Mouse (Mus musculus): ENCODE data around the gene Anapc1. TPM values are rescaled to one million over a fixed set of nuclear protein-coding genes. Genes with fewer than 3 reads are reported as not detected.
A peak's percentile ranks its signal among the peaks of the same experiment; 100 is the strongest.

Gene Anapc1
- polyA plus RNA-seq, 1 experiment from 2014 or later: 86.0 TPM

GRCm38 (mm10) chr2:128704474-128704873 lies 17.3 kb upstream of the Anapc1 start:
- ATAC-seq (ENCODE audit: insufficient number of reproducible peaks, insufficient read depth, low FRiP score, low read depth): no peak
- Histone ChIP-seq H3K4me3 (ENCODE audit: low read depth, low read length) (no peak overlapping the region), H3K9me3 (ENCODE audit: control insufficient read depth, low read depth, low read length) (no peaks in the 10 kb centered on the region), H3K9ac (replicated peaks; ENCODE audit: low read depth, low read length) (no peak overlapping the region), H3K4me1 (ENCODE audit: control insufficient read depth, insufficient read depth, low read length) (no peaks in the 10 kb centered on the region), H3K27me3 (ENCODE audit: control insufficient read depth, insufficient read depth, low read length) (no peaks in the 10 kb centered on the region), H3K4me2 (replicated peaks; ENCODE audit: low read depth, low read length) (no peak overlapping the region), H3K27ac (ENCODE audit: low read length) (no peak overlapping the region), H3K36me3 (ENCODE audit: control insufficient read depth, insufficient read depth, low read length) (no peaks in the 10 kb centered on the region)
- 79% methylated on average over 3 of the region's 3 CpGs for WGBS

GRCm38 (mm10) chr2:128699201-128699885 lies 12.2 kb upstream of the Anapc1 start:
- Histone ChIP-seq H3K9me3 (ENCODE audit: control insufficient read depth, low read depth, low read length) (no peaks in the 10 kb centered on the region), H3K4me1 (ENCODE audit: control insufficient read depth, insufficient read depth, low read length) (no peaks in the 10 kb centered on the region), H3K4me2 (replicated peaks; ENCODE audit: low read depth, low read length) (peak overlapping the region; percentile 61), H3K27me3 (ENCODE audit: control insufficient read depth, insufficient read depth, low read length) (no peaks in the 10 kb centered on the region), H3K27ac (ENCODE audit: low read length) (peak overlapping the region; percentile 90), H3K36me3 (ENCODE audit: control insufficient read depth, insufficient read depth, low read length) (no peaks in the 10 kb centered on the region), H3K4me3 (ENCODE audit: low read depth, low read length) (peak overlapping the region; percentile 73), H3K9ac (replicated peaks; ENCODE audit: low read depth, low read length) (peak overlapping the region; percentile 48)
- WGBS: under 1% methylated on average over 24 of the region's 24 CpGs
- ATAC-seq (ENCODE audit: insufficient number of reproducible peaks, insufficient read depth, low FRiP score, low read depth): peak; percentile 35

- Histone ChIP-seq H3K9me3 (ENCODE audit: control insufficient read depth, low read depth, low read length) (no peaks in the 10 kb centered on the region), H3K36me3 (ENCODE audit: control insufficient read depth, insufficient read depth, low read length) (no peaks in the 10 kb centered on the region), H3K27me3 (ENCODE audit: control insufficient read depth, insufficient read depth, low read length) (no peaks in the 10 kb centered on the region), H3K9ac (replicated peaks; ENCODE audit: low read depth, low read length) (peak within 1 kb of the TSS; percentile 48), H3K27ac (ENCODE audit: low read length) (peak within 1 kb of the TSS; percentile 90), H3K4me1 (ENCODE audit: control insufficient read depth, insufficient read depth, low read length) (no peaks in the 10 kb centered on the region), H3K4me2 (replicated peaks; ENCODE audit: low read depth, low read length) (peak within 1 kb of the TSS; percentile 61), H3K4me3 (ENCODE audit: low read depth, low read length) (peak within 1 kb of the TSS; percentile 73)
- peak; percentile 91 for ATAC-seq (ENCODE audit: insufficient number of reproducible peaks, insufficient read depth, low FRiP score, low read depth)
- under 1% methylated on average over 30 of the region's 30 CpGs for WGBS
These were observed 11.5 kb upstream of the Anapc1 start, which contains the start of gene Mertk for GRCm38 (mm10) chr2:128698693-128699181. Gene Mertk (plus strand): TSS chr2:128698956.

- ATAC-seq (ENCODE audit: insufficient number of reproducible peaks, insufficient read depth, low FRiP score, low read depth): peak; percentile 90
- no peaks in the 10 kb centered on the region for H3K4me1 ChIP-seq (ENCODE audit: control insufficient read depth, insufficient read depth, low read length)
- peak overlapping the region; percentile 61 for H3K4me2 ChIP-seq (replicated peaks; ENCODE audit: low read depth, low read length)
- no peaks in the 10 kb centered on the region for H3K36me3 ChIP-seq (ENCODE audit: control insufficient read depth, insufficient read depth, low read length)
- WGBS: under 1% methylated on average over 14 of the region's 14 CpGs
- H3K9me3 ChIP-seq (ENCODE audit: control insufficient read depth, low read depth, low read length): no peaks in the 10 kb centered on the region
- peak overlapping the region; percentile 34; the same call in 1 of the 2 replicates for H3K9ac ChIP-seq (replicated peaks; ENCODE audit: low read depth, low read length)
- H3K4me3 ChIP-seq (ENCODE audit: low read depth, low read length): peak overlapping the region; percentile 73
- H3K27ac ChIP-seq (ENCODE audit: low read length): peak overlapping the region; percentile 90
- H3K27me3 ChIP-seq (ENCODE audit: control insufficient read depth, insufficient read depth, low read length): no peaks in the 10 kb centered on the region
These were observed 11.0 kb upstream of the Anapc1 start for GRCm38 (mm10) chr2:128698140-128698692.

GRCm38 (mm10) chr2:128697566-128697965 lies 10.4 kb upstream of the Anapc1 start:
- Histone ChIP-seq H3K9ac (replicated peaks; ENCODE audit: low read depth, low read length) (peak overlapping the region; percentile 15; the same call in 1 of the 2 replicates), H3K9me3 (ENCODE audit: control insufficient read depth, low read depth, low read length) (no peaks in the 10 kb centered on the region), H3K36me3 (ENCODE audit: control insufficient read depth, insufficient read depth, low read length) (no peaks in the 10 kb centered on the region), H3K4me3 (ENCODE audit: low read depth, low read length) (peak overlapping the region; percentile 73; the same call in 1 of the 2 replicates), H3K4me2 (replicated peaks; ENCODE audit: low read depth, low read length) (peak overlapping the region; percentile 61), H3K4me1 (ENCODE audit: control insufficient read depth, insufficient read depth, low read length) (no peaks in the 10 kb centered on the region), H3K27me3 (ENCODE audit: control insufficient read depth, insufficient read depth, low read length) (no peaks in the 10 kb centered on the region), H3K27ac (ENCODE audit: low read length) (peak overlapping the region; percentile 90; the same call in 1 of the 2 replicates)
- 48% methylated on average over 5 of the region's 5 CpGs for WGBS
- no peak for ATAC-seq (ENCODE audit: insufficient number of reproducible peaks, insufficient read depth, low FRiP score, low read depth)

GRCm38 (mm10) chr2:128697047-128697446 lies 9.9 kb upstream of the Anapc1 start:
- Histone ChIP-seq H3K4me1 (ENCODE audit: control insufficient read depth, insufficient read depth, low read length) (no peaks in the 10 kb centered on the region), H3K9me3 (ENCODE audit: control insufficient read depth, low read depth, low read length) (no peaks in the 10 kb centered on the region), H3K9ac (replicated peaks; ENCODE audit: low read depth, low read length) (no peak overlapping the region), H3K36me3 (ENCODE audit: control insufficient read depth, insufficient read depth, low read length) (no peaks in the 10 kb centered on the region), H3K4me2 (replicated peaks; ENCODE audit: low read depth, low read length) (no peak overlapping the region), H3K27me3 (ENCODE audit: control insufficient read depth, insufficient read depth, low read length) (no peaks in the 10 kb centered on the region), H3K27ac (ENCODE audit: low read length) (no peak overlapping the region), H3K4me3 (ENCODE audit: low read depth, low read length) (no peak overlapping the region)
- WGBS: 93% methylated on average over 1 of the region's 1 CpGs
- no peak for ATAC-seq (ENCODE audit: insufficient number of reproducible peaks, insufficient read depth, low FRiP score, low read depth)

GRCm38 (mm10) chr2:128696426-128696825 lies 9.2 kb upstream of the Anapc1 start:
- H3K27ac ChIP-seq (ENCODE audit: low read length): no peak overlapping the region
- no peak overlapping the region for H3K4me2 ChIP-seq (replicated peaks; ENCODE audit: low read depth, low read length)
- ATAC-seq (ENCODE audit: insufficient number of reproducible peaks, insufficient read depth, low FRiP score, low read depth): no peak
- no peak overlapping the region for H3K9ac ChIP-seq (replicated peaks; ENCODE audit: low read depth, low read length)
- H3K4me3 ChIP-seq (ENCODE audit: low read depth, low read length): no peak overlapping the region
- H3K4me1 ChIP-seq (ENCODE audit: control insufficient read depth, insufficient read depth, low read length): no peaks in the 10 kb centered on the region
- H3K9me3 ChIP-seq (ENCODE audit: control insufficient read depth, low read depth, low read length): no peaks in the 10 kb centered on the region
- no peaks in the 10 kb centered on the region for H3K27me3 ChIP-seq (ENCODE audit: control insufficient read depth, insufficient read depth, low read length)
- H3K36me3 ChIP-seq (ENCODE audit: control insufficient read depth, insufficient read depth, low read length): no peaks in the 10 kb centered on the region
- 70% methylated on average over 3 of the region's 3 CpGs for WGBS

- no peak overlapping the region for H3K27ac ChIP-seq (ENCODE audit: low read length)
- no peak overlapping the region for H3K4me2 ChIP-seq (replicated peaks; ENCODE audit: low read depth, low read length)
- H3K27me3 ChIP-seq (ENCODE audit: control insufficient read depth, insufficient read depth, low read length): no peaks in the 10 kb centered on the region
- no peak overlapping the region for H3K4me3 ChIP-seq (ENCODE audit: low read depth, low read length)
- no peaks in the 10 kb centered on the region for H3K36me3 ChIP-seq (ENCODE audit: control insufficient read depth, insufficient read depth, low read length)
- H3K4me1 ChIP-seq (ENCODE audit: control insufficient read depth, insufficient read depth, low read length): no peaks in the 10 kb centered on the region
- no peak overlapping the region for H3K9ac ChIP-seq (replicated peaks; ENCODE audit: low read depth, low read length)
- no peak for ATAC-seq (ENCODE audit: insufficient number of reproducible peaks, insufficient read depth, low FRiP score, low read depth)
- H3K9me3 ChIP-seq (ENCODE audit: control insufficient read depth, low read depth, low read length): no peaks in the 10 kb centered on the region
These were observed 7.4 kb upstream of the Anapc1 start for GRCm38 (mm10) chr2:128694548-128694947.

All from stomach, embryonic 14.5 days (tissue).